Mouse (Mus musculus) cerebellum, adult 18-20 months (tissue): ENCODE measurements around the gene Auh.

Experiments used
- DNase-seq, 2 experiments: peaks; one replicate each; pipeline ENCODE4 v3.0.0; 2021

Gene Auh

DNA sequence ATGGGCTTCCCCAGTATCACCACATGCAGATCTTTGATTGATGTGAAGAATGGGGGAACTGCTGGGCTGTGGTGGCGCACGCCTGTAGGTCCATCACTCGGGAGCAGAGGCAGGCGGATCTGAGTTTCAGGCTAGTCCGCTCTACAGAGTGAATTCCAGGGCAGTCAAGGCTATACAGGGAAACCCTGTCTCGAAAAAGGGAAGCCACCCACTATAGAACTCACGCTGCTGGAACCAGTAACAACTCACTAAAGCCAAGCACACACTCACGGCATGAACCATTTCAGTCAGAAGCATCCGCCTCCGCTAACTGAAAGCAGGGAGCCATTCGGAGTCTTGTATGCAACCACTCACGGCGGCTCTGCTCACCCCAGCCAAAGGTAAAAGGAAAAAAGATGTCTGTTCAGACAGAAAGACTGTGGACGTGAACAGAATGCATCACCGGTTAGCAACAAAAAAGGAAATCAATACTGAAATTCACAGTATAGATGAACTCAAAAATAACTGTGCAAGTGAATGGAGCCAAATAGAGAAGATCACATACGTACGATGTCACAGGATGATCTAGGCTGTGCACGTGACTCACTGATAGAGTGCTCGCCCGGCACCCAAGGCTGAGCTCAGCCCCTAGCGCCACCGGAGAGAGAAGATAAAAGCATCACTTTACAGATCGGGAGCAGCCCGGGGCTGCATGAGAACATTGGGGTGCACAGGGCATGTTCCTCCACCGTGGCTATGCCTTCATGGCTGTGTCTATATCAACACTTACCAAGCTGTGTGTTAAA is 53.7 kb downstream of the Auh start:
- DNase-seq = no peak

DNA sequence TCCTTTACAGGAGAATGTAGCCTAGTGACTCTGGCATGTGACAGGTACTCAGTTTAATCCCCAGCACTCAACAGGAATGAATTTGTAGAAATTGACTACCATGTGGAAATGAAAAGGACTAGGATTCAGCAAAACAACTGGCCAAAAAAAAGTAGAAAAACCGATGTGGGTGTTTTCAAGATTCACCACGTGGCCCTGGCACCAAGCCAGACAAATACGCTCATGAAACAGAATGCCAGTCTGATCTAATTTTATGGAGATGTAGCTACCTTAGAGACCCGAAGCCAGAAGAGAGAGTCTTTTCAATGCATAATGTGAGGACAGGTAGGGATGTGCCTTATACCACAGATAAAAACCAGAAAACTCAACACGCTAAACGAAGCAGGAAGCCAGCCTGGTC is 54.4 kb downstream of the Auh start:
- DNase-seq = no peak

DNA sequence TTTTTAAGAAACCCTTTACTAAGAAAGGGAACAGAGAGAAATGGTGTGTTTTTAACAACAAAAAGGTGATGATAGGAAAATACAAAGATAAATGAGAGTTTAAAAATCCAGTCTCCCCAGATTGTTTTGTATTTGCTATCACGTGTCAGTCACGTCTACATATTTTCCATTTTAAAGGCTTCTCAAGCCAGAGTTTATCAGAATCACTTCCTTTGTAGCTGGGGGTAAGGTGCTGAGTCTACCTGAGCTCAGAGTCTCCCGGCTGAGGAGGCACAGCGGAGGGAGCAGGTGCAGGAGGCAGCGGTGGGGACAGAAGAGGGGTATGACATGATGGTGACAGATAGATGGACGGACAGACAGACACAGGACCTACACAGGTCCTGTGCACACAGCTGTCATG is 55.1 kb downstream of the Auh start:
- no peak for DNase-seq

DNA sequence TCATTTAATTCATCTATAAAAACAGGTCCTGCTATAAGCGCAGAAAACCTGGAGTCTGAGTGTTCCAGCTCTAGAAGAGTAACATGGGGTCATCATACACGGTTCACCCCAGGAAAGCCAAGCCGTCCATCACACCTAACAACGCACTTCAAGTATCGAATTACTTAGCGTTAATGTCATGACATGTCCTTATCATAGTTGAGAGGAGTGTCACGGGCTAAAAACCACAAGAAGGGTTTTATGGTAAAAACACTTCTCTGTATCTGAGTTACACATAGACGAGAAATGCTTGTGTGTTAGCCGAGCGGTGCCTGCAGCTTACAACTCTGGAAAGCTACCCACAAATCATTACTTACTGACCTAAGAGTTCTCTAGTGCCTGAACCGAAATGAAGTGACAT is 55.6 kb downstream of the Auh start:
- DNase-seq = no peak

DNA sequence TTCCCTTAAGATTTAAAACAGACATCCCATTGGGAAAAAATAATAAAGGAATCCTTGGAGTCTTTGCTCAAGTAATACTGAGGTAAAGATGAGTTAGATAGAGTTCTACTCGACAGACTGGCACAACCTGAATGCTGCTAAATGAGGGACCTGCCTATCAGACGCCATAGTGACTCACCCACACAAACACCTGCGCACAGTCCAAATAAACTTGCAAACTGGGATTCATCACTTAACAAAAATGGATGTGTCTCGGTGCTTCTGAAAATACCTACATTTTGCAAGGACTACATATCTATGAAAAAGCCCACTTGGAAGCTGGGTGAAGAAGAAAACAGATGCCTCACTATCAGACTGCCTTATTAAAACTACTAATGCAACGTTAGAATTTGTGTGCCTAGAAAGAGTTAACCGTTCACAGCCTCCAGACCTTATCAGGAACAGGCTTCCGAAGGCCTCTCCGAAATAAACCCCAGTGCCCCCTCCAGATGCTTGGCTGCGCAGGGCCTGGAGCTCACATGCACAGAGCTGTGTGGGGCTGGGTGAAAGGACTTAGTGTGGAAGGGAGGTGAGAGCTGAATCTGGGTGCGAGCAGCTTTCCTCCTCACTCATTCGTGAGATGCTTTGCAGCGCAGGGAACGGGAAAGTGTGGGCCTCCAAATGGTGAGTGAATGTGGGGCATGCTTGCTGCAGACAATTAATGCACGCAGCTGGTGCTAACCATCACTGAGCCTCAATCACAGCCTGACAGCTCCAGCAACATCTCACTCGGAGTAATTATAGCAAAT is 63.3 kb downstream of the Auh start:
- DNase-seq = no peak

DNA sequence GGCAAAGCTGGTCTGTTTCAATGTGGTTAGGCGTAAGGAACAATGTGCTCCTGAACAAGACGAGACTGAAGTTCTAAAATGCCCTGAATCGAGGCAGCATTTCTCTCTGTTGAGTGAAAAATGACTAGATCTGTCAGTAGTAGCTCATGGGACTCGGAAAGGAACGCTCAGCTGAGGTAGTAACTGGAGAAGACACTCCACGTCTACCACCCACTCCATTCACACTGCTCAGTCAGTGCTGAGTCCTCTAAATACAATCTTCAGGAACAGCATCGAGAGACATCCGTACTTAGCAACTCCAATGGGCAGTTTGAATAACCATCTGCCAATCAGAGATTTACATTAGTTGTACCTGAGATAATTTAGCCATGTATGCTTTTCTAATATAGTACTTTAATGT is 66.0 kb downstream of the Auh start:
- no peak for DNase-seq

DNA sequence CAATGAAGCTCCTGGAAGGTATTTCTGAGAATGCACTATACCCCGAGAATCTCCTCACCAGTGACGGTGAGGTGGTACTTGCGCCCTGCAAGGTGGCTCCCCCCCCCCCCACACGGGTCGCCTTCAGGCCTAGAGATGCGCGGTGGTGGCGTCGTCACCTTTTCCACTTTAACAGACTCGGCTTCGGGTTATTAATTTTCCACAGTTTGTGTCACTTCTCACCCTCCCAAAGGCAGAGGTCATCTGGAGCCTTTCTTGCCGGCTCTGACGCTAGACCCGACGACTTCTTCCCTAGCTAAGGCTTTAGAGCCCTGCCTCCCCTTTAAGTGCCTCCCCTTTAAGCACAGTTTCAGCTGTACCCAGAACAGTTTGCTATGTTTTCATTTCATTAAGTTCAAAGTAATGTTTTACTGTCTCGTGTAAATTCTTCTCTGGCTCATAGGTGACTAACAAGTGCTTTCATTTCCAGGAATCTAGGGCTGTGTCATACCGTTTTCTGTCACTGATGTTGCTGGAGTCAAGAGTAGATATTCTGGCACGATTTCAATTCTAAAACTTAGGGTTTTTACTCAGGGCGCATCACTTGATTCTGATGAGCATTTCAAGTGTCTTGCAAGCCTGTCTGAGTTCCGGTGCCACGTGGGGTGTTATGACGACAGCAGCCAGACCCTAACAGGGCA is 69.3 kb downstream of the Auh start:
- DNase-seq = no peak

DNA sequence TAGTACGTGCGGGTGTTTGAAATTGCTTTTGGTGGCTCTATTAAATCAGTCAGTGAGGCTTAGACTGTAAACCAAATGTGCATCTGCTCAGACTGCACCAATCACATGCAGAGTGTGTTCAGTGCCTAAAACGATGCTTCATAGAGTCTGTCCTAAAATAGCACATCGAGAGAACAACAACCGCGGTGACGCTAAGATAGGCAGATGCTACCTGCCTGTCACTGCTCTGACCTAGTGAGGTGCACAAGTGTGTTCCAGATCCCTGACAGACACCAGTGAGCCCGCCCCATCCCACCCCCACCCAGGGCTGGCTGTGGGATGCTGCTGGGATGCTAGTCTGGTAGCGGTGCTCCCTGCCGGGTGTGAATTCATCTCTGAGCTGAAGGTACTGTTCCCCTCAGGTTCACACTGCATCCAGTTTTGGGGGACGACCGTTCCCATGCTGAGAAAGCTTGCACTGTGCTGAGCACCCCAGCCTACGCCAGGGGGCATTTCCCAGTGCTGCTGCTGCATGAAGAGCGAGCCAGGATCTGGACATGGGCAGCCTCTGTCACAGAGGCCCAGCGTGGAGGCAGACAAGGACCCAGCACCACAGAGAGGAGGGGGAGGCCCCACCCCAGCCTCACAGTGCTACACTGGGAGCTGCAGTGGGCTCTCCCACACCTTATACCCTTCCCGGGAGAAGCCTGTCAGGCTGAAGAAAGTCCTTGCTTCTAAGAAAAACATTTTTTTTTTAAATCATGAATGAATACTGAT is 70.2 kb downstream of the Auh start:
- DNase-seq = peak; percentile 49 to 52

DNA sequence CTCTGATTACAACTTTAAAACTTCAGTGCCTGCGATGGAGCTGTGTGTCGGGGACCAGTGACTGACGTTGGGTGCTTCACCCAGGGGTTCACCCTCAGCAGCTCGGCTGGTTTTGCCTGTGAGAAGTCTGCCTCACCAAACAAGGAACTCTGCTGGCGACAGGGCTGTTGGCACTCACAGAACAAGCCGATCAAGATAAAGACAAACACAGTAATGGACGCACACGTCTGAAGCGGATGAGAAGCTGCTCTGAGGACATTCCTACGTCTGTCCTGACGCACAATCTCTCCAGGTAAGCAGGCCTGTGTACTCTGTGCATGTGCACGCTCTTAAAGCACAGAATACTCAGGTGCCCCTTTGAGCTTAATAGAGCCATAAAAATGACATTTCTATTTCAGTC is 71.1 kb downstream of the Auh start:
- no peak for DNase-seq

DNA sequence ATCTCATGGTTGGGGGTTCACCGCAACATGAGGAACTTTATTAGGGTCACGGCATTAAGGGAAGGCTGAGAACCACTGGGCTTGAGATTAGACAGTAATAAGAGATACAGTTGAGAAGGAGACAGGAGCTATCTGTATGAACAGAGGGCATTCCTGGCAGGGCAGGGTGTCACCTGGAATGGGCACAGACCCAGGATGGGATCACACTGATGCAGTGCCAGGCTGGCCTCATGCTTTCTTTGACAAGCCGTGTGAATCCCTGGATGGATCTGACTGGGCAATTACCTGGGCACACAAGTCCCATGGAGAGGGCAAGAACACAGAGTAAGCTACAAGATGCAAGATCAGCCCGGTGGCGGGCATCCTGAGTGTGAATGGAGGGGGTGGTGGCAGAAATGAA is 71.7 kb downstream of the Auh start:
- peak; percentile 57 to 67 for DNase-seq

DNA sequence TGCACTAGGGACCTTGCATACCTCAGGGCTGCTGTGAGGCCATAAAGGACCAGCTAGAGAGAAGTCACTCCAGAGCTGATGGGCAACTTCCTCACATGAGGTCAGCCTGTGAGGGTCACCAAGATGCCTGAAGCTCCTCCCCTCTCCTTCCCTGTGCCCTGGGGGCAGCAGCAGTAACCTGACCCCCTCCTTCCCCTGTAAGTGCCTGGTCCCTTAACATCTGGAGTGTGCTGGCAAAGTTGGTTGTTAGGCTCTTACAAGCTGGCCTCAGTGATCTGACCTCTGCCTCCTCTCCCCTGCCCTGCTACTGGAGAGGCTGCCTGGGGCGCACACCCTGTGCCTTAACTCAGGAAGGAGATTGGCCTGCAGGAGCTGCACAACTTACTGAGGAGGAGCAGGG is 75.9 kb downstream of the Auh start:
- no peak for DNase-seq

DNA sequence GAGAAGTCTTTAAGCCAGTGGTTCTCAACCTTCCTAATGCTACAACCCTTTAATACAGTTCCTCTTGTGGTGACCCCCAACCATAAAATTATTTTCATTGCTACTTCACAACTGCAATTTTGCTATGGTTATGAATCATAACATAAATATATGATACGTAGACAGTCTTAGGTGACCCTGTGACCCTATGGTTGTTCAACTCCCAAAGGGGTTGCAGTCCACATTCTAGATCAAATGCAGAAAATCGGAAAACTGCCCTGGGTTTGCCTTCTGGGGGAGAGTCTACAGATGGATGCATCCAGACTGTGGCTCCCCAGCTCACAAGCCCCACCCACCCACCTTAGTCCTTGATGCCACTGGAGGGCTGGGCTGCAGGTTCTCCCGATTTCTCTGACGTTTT is 77.6 kb downstream of the Auh start:
- no peak for DNase-seq

DNA sequence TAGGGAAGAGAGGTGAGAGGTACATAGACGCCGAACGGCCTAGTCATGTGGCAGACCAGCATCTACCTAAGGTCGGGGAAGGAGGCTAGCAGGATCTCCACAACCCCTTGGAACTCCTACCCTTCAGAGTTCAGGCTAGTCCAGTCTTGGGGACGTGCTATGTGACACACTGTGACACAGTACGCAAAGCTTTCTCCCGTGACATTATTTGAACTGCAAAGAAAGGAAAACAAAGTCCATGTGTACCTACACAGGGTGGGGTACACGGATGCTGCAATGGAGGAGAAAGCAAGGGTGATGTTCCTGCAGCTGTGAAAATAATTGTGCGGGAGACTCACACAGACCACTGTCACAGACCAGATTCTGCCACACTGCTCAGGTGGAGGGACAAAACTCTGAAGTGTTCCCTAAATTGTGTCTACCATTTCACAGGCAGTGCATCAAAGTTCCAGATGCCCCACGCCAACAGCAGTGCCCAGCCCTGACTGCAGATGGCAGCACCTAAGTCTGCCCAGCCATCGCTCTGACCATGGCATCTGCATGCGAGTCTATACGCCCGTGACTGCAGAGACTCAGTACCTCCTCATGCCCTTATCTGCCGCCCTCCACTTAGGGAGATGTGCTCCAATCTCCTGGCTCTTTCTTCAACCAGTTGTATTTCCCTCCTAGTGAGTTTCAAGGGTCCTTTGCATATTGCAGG is 79.3 kb downstream of the Auh start:
- no peak for DNase-seq

DNA sequence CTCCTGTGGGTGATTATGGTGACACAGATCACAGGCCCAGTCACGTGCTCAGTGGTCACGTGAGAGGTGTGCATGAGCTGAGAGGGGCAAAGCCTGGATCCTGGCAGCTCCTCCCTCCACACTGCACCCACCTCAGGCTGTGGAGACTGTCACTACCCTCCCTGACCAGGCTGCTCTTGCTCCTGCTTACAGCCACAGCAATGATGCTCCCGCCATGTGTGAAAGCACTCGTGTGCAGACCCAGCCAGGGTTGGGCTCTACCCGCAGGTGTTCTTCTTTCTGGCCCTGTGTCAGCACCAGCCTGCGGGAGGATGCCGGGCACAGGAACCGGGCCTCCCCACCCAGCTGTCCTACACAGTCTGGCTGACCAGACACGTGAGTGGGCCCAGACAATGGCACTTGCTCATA is 80.1 kb downstream of the Auh start:
- peak; percentile 65 to 74 for DNase-seq

DNA sequence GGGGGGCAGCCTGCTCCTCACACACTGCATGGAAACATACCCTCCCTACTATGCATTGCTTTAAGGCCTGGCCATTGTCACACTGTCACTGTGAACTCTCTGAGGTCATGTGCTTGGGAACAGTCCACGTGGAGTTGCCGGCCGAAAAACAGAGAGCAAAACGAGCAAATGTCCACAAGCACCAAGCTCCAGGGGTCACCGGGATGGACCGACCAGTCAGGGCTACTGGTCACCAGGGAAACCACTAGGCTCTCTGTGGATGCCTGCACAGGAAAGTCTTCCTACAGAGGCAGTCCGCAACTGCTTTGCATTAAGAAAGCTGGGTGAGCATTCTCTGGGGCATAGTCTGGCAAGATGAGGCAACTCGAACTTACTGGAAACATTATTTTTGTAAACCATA is 82.0 kb downstream of the Auh start:
- DNase-seq = no peak

DNA sequence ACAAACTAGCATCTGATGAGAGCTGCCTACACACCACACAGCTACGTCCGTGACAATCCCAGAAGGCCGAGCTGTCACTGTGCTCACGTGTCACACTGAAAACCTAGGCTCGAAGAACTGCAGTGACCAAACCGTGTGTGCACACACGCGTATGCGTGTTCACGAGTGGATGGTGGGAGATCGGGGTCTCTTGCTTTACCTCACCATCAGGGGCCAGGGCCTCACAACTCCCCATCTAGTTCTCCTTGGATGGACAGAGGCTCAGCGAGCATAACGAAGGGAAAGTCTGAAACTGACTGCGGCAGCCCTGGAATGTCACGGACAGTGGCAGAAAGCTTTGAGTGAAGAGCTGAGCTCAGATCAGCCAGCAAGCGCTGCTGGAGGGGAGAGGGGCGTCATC is 82.4 kb downstream of the Auh start:
- no peak for DNase-seq

DNA sequence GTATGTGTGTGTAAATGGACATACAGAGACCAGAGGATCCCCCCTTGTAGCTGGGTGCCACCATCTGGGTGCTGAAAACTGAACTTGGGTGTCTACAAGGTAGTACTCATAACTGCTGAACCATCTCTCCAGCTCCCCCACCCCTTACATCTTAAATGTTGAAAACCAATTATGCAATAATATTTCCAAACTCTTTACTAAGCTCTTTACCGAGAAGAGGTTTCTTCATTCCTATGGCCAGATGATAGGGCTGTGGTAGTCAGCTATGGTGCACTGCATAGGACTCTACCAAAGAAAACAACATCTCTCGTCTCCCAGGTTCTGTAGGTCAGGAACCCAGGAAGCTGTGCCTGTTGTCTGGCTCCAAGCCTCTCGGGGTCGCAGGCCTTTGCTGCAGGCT is 83.9 kb downstream of the Auh start:
- DNase-seq = no peak

DNA sequence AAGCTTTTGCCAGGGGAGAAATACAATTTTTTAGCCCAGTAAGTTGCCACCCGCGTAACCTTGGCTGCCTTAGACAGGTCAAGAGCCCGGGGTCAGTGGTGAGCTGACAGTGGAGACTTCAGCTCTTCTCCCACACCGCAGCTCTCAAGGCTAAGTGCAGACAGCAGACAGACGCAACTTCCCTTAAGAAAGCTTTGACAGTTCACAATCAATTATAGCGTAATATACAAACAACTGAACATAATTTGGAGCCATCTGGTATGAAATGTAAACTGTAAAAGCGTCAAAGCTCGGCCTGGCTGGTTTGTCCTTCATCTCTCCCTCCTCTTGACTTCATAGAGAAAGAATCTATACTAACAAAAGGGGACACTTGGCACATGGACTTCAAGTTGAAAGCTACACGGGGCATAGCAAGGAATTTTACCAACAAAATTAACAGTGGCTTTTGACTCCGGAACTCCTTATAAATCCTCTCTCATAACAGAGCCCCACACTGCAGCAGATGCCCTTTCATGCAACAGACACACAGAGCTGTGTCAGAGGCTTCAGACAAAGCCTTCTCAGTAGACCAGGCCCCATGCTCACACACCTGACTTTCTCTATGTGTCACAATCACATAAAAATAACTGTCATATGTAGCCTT is 85.8 kb downstream of the Auh start:
- DNase-seq = no peak

DNA sequence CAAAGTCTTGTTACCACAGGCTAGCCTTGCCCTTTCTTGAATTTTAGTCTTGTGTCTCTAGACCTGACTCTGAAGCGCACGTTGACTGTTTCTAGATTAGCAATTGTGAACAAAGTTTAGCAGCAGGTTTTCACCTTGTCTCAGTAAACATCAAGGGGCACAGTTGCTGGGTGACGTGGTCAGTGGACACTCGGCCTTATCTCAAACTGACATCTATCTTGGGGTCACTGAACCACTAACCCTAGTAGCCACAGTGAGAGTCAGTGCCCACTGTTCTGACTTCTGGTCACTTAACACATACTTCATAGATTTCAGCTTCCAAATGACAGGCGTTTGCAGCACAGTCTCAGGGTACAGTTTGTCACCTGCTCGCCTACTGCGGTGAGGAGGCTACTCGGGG is 93.2 kb downstream of the Auh start:
- no peak for DNase-seq

DNA sequence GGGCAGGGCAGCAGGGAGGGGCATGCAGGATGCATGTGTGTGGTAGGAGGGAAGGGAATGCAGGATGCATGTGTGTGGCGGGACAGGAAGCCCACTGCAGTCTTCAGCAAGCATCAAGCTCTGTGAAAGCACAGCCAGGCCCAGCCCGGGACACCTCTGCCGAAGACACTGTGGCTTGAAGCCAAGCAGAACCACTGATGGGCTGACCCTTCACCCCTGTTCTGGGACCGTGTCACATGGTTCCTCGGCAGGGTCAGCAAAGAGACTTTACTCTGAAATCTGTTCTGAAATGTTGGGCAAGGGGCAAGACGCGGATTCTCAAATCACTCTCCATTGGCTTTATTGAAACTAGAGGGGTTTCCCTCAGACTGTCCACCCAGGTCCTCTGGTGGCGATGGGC is 94.9 kb downstream of the Auh start:
- no peak for DNase-seq

DNA sequence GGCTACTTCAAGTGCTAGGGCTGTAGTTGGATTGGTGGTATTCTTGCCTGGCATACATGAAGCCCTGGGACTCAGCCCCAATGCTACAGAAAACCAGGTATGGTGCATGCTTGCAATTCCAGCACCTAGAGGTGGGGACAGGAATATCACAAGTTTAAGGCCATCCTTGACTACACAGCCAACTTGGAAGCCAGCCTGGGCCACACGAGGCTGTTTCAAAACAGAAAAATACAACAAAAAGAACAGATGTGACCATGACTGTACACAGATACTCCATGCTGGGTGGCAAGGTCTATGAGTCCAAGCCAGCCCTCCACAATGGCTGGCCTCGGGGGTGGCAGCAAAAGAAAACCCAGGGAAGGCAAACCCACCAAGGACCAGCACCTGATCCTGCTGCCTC is 95.7 kb downstream of the Auh start:
- DNase-seq = no peak

DNA sequence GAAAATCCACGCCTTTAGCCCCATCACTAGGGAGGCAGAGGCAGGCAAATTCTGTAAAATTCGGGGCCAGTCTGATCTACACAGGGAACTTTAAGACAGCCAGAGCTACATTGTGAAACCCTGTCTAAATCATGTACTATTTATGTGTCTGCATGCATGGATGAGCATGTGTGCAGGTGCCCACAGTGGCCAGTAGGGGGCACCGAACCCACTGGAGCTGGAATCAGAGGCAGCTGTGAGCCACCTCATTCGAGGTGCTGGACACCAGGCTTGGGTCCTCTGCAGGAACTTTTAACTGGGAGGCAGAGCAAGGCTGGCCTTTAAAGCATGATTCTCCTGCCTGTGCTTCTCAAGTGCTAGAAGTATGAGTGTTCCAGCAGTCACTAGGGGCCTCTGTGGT is 96.3 kb downstream of the Auh start:
- DNase-seq = no peak
